Mouse (Mus musculus) left cerebral cortex, postnatal 14 days (tissue): ENCODE measurements around the gene Gm6803. TPM values are rescaled to one million over a fixed set of nuclear protein-coding genes. Genes with fewer than 3 reads are reported as not detected.
"Not testable (repeated sequence)": the region's sequence is repeated elsewhere in the genome, so short reads cannot be mapped to it uniquely, and the experiment has no call there.

ENCODE experiments used
- DNase-seq, 2 experiments: peaks; one replicate each; pipeline ENCODE4 v3.0.0; 2021 to 2022; ENCODE audit warnings: low spot score in 2 of 2, mixed read lengths in 1 of 2
- intact Hi-C: fragments of 180-260 bp; cut with DNase I; formaldehyde crosslinking; loops from one replicate; pipeline ENCODE4 v1.15.1; 2025
- long read RNA-seq, 2 experiments: library from polyadenylated mRNA; stranded (forward); transcript quantifications; one replicate each; pipeline ENCODE4 v2.0.0; 2021
- total RNA-seq, 2 experiments: library from RNA; stranded (reverse); gene quantifications; 2 replicates each; pipeline ENCODE4 v1.2.3; 2021

The Gm6803 gene
- not detected for total RNA-seq
- long read RNA-seq, experiment 1 = 0 reads
- long read RNA-seq, experiment 2 = 0 reads

GRCm38 (mm10) chr12:88018671-88019070 lies at the start of gene Gm6803:
Gene Gm6803, minus strand, starts transcription at chr12:88018771.
- DNase-seq, intact Hi-C loops: not testable (repeated sequence)

- intact Hi-C loops, DNase-seq: not testable (repeated sequence)
Observed at GRCm38 (mm10) chr12:88045226-88045625, 26.7 kb upstream of the Gm6803 start.

DNA sequence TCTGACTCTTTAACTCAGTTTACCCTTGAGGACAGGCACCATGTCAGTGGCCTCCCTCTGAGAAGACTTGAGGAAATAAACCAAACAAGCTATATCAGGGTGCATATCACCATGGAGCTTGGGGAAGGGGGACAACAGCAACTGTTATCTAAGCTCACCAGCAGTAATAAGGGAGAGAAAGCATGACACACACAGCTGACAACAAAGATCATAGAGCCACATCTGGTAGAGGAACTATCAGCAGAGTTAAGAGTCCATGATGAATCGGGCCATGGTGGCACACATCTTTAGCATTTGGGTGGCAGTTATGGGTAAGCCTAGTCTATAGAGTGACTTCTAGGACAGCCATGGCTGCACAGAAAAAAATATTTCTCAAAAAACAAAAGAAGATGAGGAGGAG lies 21.1 kb upstream of the Gm6803 start:
- intact Hi-C loops = loop anchor here (5.0 kb wide), 1 partner anchor 298 kb away; no protein-coding TSS in a partner anchor

GRCm38 (mm10) chr12:88039062-88039461 lies 20.5 kb upstream of the Gm6803 start:
- intact Hi-C loops, DNase-seq: not testable (repeated sequence)

More for the DNA sequence above, 21.1 kb upstream of the Gm6803 start:
- not testable (repeated sequence) for DNase-seq

DNA sequence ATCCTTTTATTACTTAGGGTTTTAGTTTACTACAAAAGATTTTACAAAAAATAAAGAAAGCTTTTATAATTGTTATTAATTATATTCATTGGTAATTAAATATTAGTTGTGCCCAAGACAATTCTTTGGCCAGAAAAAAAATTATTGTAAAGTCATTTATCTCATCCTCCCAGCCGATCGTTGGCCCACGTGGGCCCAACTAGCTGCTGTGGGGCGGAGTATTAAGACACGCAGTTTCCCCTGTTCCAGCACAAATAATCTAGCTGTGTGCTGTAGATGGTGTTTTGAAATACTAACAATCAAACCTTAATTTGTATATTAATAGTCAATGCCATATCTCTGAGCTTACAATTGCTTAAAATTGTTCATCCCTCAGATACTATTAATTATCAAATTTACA lies 13.7 kb upstream of the Gm6803 start:
- DNase-seq, intact Hi-C loops: not testable (repeated sequence)

DNA sequence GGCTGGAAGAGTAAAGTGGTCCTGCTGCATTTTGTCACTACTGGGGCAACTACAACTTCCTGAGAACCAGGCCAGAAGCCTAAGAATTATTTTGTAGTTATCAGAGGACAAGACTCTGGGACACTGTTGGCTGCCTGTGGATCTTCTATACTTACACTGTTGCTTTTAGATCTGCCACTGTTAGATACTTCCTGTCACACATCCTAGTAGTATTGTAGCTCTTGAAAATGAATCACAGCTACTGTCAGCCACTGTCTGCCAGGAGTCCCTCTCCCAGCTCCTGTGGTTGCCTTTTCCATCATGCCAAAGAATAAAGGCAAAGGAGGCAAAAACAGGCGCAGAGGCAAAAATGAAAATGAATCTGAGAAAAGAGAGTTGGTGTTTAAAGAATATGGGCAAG lies 8.1 kb upstream of the Gm6803 start, which contains the start of gene Gm2056:
Gene Gm2056, plus strand, starts transcription at position 301 of the 400 bp plus-strand sequence.
- intact Hi-C loops = not testable (repeated sequence)

GRCm38 (mm10) chr12:88011548-88011947 lies 7.0 kb downstream of the Gm6803 start, which contains the start of gene Gm2075:
Gene Gm2075, plus strand, starts transcription at chr12:88011848.
- DNase-seq, intact Hi-C loops: not testable (repeated sequence)

More for the DNA sequence above, 8.1 kb upstream of the Gm6803 start, which contains the start of gene Gm2056:
- not testable (repeated sequence) for DNase-seq

GRCm38 (mm10) chr12:88004118-88004517 lies 14.5 kb downstream of the Gm6803 start:
- DNase-seq, intact Hi-C loops: not testable (repeated sequence)

DNA sequence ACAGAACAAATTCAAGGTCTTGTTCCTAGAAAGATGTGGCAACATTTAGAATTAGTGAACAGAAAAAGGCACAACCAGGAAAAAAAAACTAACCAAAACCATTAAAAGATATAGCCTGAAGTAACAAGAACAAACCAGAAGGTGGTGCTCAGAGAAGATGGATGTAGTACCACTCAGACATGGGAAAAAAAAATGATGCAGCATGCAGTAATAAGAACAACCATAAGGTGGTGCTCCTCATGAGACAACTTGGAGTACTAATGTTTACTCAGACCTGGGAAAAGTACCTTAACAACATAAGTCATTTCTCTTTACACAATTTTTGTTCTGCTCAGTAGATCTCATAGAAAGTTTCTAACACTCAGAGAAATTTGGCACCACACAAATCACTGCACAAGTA lies 34.6 kb downstream of the Gm6803 start:
- intact Hi-C loops = not testable (repeated sequence)
- peak; percentile 3 to 26 for DNase-seq

Other genes starting within 250 kb of the Gm6803 start
- not detected for gene Gm21319, start 243.0 kb downstream of the Gm6803 start, total RNA-seq
- not detected for gene Gm21936, start 223.3 kb downstream of the Gm6803 start, total RNA-seq
- gene BB287469, start 202.2 kb downstream of the Gm6803 start, total RNA-seq = not detected
- not detected for gene Gm2001, start 176.4 kb downstream of the Gm6803 start, total RNA-seq
- not detected for gene Gm2016, start 144.7 kb downstream of the Gm6803 start, total RNA-seq
- not detected for gene Gm2022, start 123.4 kb downstream of the Gm6803 start, total RNA-seq
- not detected for gene Gm2035, start 98.9 kb downstream of the Gm6803 start, total RNA-seq
- not detected for gene Gm2042, start 64.7 kb downstream of the Gm6803 start, total RNA-seq
- not detected for gene Gm2075, start 6.9 kb downstream of the Gm6803 start, total RNA-seq
- gene Gm2056, start 8.2 kb upstream of the Gm6803 start, total RNA-seq = not detected
- not detected for gene Gm16368, start 64.9 kb upstream of the Gm6803 start, total RNA-seq
- gene Gm10436, start 163.3 kb upstream of the Gm6803 start, total RNA-seq = not detected
- gene Gm8332, start 231.3 kb upstream of the Gm6803 start, total RNA-seq = not detected